Mouse (Mus musculus) ES-Bruce4 (cell line): ENCODE results near the gene Kif3a.

Experiments used
- CTCF ChIP-seq: IDR thresholded peaks from one replicate; pipeline ENCODE4 v1.8.1; 2011; ENCODE audit warnings: low read depth, low read length
- POLR2A ChIP-seq: IDR thresholded peaks from one replicate; pipeline ENCODE4 v1.8.1; 2011; ENCODE audit warnings: low read length; ENCODE audit not compliant: insufficient read depth

DNA sequence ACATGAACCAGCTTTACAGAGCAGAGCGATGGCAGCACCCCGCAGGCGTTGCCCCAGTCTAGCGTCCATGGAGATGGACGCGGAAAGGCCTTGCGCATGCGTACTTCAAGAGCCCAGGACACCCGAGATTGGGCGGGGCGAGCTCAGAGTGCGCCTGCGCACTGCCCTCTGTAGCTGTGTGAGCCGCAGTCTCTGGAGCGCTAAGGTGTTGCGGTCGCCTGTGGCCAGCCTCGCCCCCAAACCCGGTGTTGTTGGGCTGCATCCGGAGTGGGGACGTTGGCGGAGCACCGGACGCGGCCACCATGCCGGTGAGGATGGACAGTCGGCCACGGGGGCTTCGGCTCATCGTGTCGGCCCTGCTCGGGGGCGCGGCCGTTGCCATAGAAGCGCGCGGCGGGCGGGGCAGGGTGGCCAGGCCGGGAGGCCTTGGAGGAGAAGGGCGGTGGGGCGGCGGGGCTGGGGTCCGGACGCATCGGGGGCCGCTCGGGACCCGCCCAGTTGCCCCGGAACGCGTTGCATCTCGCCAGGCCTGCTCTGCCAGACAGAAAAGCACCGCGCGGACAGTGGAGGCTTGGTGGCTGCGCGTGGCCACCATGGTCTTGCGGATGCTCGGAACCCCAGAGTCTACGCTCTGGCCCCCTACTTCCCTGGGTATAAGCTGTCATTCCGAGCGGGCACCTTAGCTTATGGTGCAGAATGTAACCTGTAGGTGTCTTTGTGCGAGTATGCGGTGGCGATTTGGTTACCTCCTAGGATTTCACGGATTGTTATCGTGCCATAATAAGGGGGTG is at the start of gene Kif3a:
- TF ChIP-seq POLR2A (peak; percentile 72), CTCF (no peak)
